Mouse (Mus musculus) liver, adult 2 months (tissue): ENCODE measurements around the gene Commd9.

Source experiments
- CTCF ChIP-seq: fragments of 200-500 bp; IDR thresholded peaks from 2 replicates; pipeline ENCODE4 v1.5.1; 2011; ENCODE audit warnings: low read depth, low read length, control low read depth
- POLR2A ChIP-seq: fragments of 200-500 bp; IDR thresholded peaks from 2 replicates; pipeline ENCODE4 v1.6.1; 2011; ENCODE audit warnings: low read length, control low read depth; ENCODE audit not compliant: insufficient read depth; ENCODE audit errors: extremely low read depth

GRCm38 (mm10) chr2:101935006-101935405 is 49.0 kb downstream of the Commd9 start:
- TF ChIP-seq CTCF, result no peak
- no peak for TF ChIP-seq POLR2A
